Mouse (Mus musculus) layer of hippocampus, postnatal 25 days (tissue): ENCODE results near the gene Rpa3. TPM values are rescaled to one million over a fixed set of nuclear protein-coding genes. Genes with fewer than 3 reads are reported as not detected.

Source experiments
- DNase-seq, 2 experiments: peaks; one replicate each; pipeline ENCODE4 v3.0.0; 2022; ENCODE audit warnings: mixed read lengths in 2 of 2, low spot score in 1 of 2; ENCODE audit errors: extremely low spot score in 1 of 2
- total RNA-seq, 2 experiments: library from RNA; stranded (reverse); gene quantifications; 2 replicates each; pipeline ENCODE4 v1.2.3; 2021

The Rpa3 gene
- 10 to 100 TPM; 14.0 to 17.5 TPM for total RNA-seq

- peak; percentile 90 to 92 for DNase-seq
Observed at GRCm38 (mm10) chr6:8259004-8259666, at the start of gene Rpa3, which contains the start of the genes Umad1 and Gm45062. Gene Rpa3, minus strand, starts transcription at chr6:8259173. Gene Umad1, plus strand, starts transcription at chr6:8259288. Gene Gm45062, plus strand, starts transcription at chr6:8259450.

- DNase-seq = no peak
Observed at GRCm38 (mm10) chr6:8307878-8308775, 49.2 kb upstream of the Rpa3 start.

DNA sequence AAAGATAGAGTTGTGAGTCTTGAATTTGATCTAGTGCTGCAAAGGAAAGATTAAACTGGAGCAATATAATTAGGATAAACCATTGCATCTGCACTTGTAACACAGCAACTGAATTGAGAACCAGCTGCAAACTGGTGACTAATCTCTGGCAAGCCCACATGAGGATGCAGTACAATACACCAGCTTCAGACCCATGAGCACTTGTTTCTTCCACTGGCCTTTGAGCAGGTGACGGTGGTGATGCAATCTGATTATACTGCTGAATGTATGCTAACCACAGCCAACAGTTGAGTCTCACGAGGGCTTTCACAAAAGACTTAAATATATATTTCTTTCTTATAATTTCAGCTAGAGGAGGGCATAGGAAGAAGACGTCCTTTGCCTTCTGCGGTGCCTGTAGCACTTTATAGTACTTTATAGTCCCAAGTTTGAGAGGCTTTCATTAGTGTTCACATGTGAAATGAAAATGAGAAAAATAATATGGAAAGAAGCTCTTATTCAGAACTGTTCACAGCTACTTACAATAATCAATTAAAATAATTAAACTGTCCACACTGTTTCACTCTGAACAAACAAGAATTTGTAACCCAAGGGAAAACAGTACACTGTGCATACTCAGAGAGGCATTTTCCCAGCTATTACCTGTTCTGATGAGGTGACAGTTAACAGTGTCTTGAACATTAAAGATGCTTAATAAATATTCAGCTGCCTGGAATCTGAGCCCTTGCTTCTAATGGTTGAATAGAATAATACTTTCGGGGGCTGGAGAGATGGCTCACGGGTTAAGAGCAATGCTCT lies 40.3 kb upstream of the Rpa3 start:
- no peak for DNase-seq

DNA sequence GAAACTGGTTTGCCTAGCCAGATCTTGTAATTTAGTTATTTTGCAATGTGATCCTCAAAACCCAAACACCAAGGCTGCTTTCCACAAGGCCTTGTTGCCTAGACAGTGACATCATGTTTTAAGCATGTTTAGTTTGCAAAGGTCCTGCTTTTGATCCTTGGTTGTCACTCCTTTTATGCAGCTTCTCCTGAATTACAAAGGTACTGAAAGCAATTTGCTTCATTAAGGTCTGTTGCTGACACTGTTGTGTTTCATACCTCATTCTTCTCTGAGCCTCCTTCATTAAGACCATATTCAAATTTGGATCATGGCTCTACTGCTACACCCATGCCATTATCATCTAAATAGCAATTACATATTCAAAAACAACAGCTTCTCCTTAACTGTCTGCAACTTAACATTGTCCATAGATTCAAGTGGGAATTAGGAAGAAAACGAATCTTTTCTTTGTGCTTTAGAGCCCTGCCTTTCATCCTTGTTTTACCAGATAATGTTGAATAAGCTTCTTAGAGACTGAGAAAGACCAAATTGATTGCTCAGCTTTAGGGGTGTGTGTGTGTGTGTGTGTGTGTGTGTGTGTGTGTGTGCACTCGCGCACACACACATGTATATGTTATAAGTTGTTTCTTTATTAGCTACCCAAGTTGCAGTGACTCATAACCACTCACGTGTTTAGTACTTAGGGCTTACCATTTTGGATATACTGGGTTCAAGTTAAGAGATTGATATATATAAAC lies 35.2 kb upstream of the Rpa3 start:
- DNase-seq = no peak

- DNase-seq = no peak
Observed at GRCm38 (mm10) chr6:8288755-8289580, 30.0 kb upstream of the Rpa3 start.

GRCm38 (mm10) chr6:8286146-8286545 lies 27.2 kb upstream of the Rpa3 start:
- DNase-seq = no peak

DNA sequence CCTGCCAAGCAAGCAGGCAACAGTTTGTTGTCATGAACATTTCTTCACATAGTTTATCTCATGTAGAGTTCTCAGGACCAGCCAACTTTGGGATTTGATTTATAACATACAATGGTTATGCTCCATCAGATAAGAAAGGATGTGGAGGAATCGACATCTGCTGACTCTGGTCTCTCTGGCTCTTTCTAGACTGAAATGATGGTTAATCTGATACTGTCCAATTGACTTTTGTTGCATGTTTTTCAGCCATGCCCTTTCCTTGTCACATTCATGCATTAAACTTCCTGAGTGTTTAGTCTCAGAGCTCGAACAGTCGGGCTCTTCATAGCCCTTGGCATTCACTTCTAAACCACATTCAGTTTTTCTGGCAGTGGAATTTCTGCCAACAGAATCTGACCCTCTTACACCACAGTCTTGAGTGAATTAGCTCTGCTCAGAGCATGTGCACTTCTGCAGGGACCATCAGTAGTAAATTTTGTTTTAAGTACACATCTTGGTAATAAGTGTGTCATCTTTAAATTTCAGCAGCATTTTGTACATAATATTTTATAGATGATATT lies 26.5 kb upstream of the Rpa3 start:
- DNase-seq = no peak

DNA sequence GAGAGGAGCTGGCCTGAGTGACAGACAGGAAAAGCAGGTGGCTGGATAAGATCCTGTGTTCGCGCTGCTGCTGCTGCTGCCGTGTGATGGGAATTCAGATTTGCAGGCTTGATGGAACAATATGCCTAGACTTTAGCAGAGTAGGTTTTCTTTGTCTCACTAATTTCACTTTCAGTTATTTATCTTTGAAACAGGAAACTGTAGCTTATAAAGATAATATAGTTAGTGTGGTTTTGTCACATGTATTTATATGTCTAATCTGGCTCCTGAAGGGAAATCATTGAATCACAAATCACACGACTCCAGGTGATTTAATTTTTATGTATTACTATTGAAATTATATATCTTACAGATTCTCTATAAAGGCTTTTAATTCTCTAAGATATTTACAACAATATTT lies 24.3 kb upstream of the Rpa3 start:
- no peak for DNase-seq

DNA sequence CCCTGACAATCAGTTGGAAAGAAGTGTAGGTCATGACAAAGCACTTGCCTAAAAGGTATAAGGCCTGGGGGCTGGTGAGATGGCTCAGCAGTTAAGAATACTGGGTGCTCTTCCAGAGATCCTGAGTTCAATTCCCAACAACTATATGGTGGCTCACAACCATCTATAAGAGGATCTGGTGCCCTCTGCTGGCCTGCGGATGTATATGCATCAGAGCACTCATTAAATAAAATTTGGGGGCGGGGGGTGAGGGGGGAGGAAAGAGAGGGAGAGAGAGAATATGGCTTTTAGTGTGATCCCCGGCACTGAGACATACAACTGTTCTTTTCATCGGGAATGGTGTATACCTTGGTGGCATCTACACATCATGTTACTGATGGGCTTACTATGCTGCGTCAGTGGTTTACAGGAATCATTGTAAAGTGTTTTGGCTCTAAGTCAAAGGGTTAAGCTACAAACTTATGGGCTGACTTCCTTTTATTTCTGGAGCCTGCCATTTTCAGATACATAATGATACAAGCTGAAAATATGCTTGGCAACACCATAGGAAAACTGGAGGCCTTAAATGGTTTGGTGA lies 19.5 kb upstream of the Rpa3 start:
- DNase-seq = no peak

DNA sequence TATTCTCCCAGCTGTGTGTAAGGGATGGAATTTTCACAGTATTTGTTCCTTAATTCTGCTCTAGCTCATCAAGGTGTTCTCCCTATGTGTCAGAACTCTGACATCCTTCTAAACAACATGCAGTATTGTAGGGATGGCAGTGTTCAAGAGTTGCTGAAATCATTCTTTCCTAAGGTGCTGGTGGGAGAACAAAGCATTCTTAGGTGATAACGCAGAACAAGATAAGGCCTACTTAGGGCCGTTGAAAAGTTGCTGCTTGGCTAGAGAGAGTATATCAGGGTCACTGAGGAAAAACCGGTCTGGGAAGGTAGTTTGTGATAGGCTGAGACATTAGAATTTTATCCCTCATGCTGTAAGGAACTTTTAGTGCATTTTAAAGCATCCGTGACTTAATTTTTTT lies 17.5 kb upstream of the Rpa3 start:
- DNase-seq = no peak

- peak in 1 of 2 experiments; percentile 71 for DNase-seq
Observed at GRCm38 (mm10) chr6:8275098-8275497, 16.1 kb upstream of the Rpa3 start.

DNA sequence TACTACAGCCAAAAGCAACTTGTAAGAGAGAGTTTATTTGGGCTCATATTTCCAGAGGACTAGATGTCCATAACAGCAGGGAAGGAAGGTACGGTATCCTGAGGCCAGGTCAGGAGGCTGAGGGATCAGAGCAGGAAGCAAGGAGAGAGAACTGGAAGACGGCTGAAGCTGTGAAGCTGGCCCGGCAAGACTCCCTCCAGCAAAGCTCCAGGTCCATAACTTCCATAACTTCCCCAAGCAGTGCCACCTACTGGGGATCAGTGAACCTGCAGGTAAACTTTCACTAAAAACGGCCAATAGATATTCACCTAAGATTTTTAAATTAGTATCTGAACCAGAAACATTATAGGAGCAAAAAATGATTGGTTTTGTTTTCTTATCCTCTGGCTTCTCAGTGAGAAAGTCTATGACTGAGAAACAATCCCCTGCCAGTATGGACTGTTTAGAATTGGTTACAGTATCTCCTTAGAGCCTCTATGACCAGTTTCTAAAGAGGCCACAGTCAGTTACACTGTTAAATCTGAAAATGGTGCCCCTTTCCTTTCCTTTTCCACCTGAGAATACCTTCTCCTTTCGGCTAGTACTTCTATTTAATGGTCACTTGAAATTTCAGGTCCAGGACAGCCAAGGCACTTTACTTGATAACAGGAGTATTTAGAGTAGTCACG lies 15.5 kb upstream of the Rpa3 start:
- DNase-seq = peak in 1 of 2 experiments; percentile 54

DNA sequence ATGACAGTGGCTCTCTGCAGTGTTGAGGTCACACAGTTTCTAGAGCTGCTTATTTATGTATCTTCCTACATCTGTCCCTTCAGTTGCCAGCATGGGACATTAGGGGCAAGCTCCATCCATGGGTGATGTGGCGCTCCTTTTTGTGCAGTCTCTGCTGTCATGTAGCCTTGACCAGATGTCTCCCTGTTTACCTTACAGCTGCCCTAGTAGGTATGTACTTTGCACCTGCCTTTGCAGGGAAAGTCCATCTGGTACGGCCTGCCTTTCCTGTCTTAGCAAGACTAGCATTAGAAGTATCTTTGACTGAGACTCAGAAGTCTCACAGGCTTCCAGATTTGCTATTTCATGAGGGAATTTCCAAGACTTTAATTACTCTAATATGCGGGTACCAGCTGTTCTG lies 12.1 kb upstream of the Rpa3 start:
- no peak for DNase-seq

DNA sequence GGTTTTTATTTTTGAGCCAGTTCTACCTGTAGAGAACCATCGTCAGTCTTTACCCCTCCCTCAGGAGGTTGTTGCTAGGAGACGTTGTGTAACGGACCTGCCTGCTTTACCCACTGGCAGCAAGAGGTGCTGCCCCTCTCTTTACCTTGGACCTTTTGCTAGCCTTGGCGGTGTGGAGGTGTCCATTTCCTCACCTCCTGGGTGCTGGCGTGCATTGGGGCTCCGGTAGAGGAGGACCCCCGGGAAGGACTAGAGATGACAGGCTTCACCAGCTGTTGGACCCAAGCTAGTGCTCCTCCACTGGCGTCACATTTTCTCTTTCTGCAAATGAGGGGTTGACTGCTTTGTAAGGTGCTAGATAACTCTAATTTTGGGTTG lies 683 bp upstream of the Rpa3 start:
- DNase-seq = no peak

GRCm38 (mm10) chr6:8258316-8258715 lies 657 bp downstream of the Rpa3 start:
- no peak for DNase-seq

GRCm38 (mm10) chr6:8228596-8228995 lies 30.4 kb downstream of the Rpa3 start:
- no peak for DNase-seq

DNA sequence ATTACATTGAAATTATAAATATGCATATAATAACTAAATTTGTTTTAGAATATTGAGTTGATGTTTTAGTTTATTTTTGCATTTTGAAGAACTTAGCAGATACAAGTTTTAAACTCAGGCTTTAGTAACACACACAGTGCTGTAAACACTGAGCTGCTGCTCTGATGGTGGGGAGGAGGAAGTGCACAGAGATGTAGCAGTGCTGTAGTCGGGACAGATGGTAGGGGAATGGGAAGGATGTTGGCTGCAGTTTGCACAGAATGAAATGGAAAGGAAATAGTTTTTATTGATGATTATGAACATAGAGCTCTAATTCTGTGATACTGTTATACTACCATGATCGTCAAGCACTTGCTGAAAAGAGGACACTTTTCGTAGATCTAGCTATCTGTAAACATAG lies 31.9 kb downstream of the Rpa3 start:
- no peak for DNase-seq

DNA sequence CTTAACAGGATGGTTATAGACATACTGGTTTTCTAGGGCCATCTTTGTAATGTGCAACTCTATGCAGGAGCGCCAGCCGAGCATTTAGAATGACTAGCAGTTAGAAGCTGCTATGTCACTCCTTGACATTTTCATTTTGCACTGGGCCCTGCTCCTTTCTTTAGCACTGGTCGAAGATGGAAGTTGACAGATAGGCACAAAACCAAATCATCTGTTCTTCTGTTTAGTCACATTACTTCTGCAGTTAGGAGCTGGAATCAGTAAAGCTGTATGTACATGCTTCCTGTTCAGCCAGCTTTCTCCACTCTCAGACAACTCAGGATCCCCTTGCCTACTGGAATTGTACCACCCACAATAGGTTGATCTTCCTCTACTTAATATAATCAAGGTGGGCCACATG lies 48.3 kb downstream of the Rpa3 start:
- no peak for DNase-seq
